Mouse (Mus musculus): ENCODE data around the gene Fancl. TPM values are rescaled to one million over a fixed set of nuclear protein-coding genes. Genes with fewer than 3 reads are reported as not detected.
"Not testable (repeated sequence)": the region's sequence is repeated elsewhere in the genome, so short reads cannot be mapped to it uniquely, and the experiment has no call there.

Fancl gene
- total RNA-seq (2021), result 1 to 10 TPM; 9.2 to 9.7 TPM

GRCm38 (mm10) chr11:26385971-26386370, at the start of gene Fancl:
Gene Fancl (plus strand): TSS chr11:26386135.
- no peak for DNase-seq

- DNase-seq, result no peak
Measured at GRCm38 (mm10) chr11:26336848-26337247, 49.1 kb upstream of the Fancl start.

GRCm38 (mm10) chr11:26370176-26370575, 15.8 kb upstream of the Fancl start:
- not testable (repeated sequence) for DNase-seq

- DNase-seq, result not testable (repeated sequence)
Measured at GRCm38 (mm10) chr11:26371980-26372379, 14.0 kb upstream of the Fancl start.

- DNase-seq, result no peak
Measured at GRCm38 (mm10) chr11:26374132-26374531, 11.8 kb upstream of the Fancl start.

GRCm38 (mm10) chr11:26378074-26378473, 7.9 kb upstream of the Fancl start:
- no peak for DNase-seq

- DNase-seq, result no peak
Measured at GRCm38 (mm10) chr11:26381499-26381898, 4.4 kb upstream of the Fancl start.

- DNase-seq, result no peak
Measured at GRCm38 (mm10) chr11:26386678-26387077, 743 bp downstream of the Fancl start.

- DNase-seq, result peak; percentile 91 to 92
Measured at GRCm38 (mm10) chr11:26387087-26387611, 1.2 kb downstream of the Fancl start.

- DNase-seq, result no peak
Measured at GRCm38 (mm10) chr11:26395561-26395960, 9.6 kb downstream of the Fancl start.

- DNase-seq, result no peak
Measured at GRCm38 (mm10) chr11:26412972-26413371, 27.0 kb downstream of the Fancl start.

GRCm38 (mm10) chr11:26421472-26421871, 35.5 kb downstream of the Fancl start:
- DNase-seq, result no peak

GRCm38 (mm10) chr11:26434229-26434628, 48.3 kb downstream of the Fancl start:
- DNase-seq, result no peak

- DNase-seq, result peak; percentile 3 to 17
Measured at GRCm38 (mm10) chr11:26437818-26438217, 51.9 kb downstream of the Fancl start.

- no peak for DNase-seq
Measured at GRCm38 (mm10) chr11:26441121-26441520, 55.2 kb downstream of the Fancl start.

GRCm38 (mm10) chr11:26444374-26444773, 58.4 kb downstream of the Fancl start:
- DNase-seq, result no peak

GRCm38 (mm10) chr11:26449789-26450188, 63.9 kb downstream of the Fancl start:
- DNase-seq, result no peak

- DNase-seq, result no peak
Measured at GRCm38 (mm10) chr11:26450636-26451035, 64.7 kb downstream of the Fancl start.

GRCm38 (mm10) chr11:26451228-26451627, 65.3 kb downstream of the Fancl start:
- no peak for DNase-seq

- DNase-seq, result no peak
Measured at GRCm38 (mm10) chr11:26452693-26453092, 66.8 kb downstream of the Fancl start.

GRCm38 (mm10) chr11:26454081-26454480, 68.1 kb downstream of the Fancl start:
- no peak for DNase-seq

GRCm38 (mm10) chr11:26477037-26477739, 91.3 kb downstream of the Fancl start:
- DNase-seq, result no peak

- peak in 1 of 2 experiments; percentile 18 for DNase-seq
Measured at GRCm38 (mm10) chr11:26481691-26482242, 95.8 kb downstream of the Fancl start.

Data from layer of hippocampus, postnatal 36 days (tissue).